Mouse (Mus musculus) T-helper 2 cell (primary cell): Measurements from ENCODE around the gene Dnmbp.

Experiments
- in situ Hi-C: fragments of 300-600 bp; cut with MboI, MseI; formaldehyde crosslinking; loops from one replicate; pipeline ENCODE4 v1.15.1; 2025; ENCODE audit warnings: high pct_unique_total_duplicates

Dnmbp gene

DNA sequence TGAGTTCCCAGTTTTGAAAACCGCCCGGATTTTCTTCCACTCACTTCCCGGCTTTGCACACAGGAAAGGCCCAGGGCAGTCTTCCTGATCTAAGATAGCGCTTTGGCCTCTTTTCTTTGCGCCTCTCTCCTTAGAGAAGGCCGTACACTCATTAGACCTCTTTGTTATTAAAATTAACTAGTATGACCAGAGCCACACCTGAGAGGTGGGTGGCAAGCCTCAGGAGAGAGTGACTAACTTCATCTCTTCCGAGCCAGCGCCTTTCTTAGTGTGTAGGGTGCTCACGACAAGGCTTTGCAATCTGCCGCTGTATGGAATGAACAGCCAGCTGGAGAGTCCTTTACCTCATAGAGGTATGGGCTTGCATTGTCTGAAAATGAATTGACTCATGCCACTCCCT lies 136.1 kb downstream of the Dnmbp start:
- in situ Hi-C loops = no loop called here

DNA sequence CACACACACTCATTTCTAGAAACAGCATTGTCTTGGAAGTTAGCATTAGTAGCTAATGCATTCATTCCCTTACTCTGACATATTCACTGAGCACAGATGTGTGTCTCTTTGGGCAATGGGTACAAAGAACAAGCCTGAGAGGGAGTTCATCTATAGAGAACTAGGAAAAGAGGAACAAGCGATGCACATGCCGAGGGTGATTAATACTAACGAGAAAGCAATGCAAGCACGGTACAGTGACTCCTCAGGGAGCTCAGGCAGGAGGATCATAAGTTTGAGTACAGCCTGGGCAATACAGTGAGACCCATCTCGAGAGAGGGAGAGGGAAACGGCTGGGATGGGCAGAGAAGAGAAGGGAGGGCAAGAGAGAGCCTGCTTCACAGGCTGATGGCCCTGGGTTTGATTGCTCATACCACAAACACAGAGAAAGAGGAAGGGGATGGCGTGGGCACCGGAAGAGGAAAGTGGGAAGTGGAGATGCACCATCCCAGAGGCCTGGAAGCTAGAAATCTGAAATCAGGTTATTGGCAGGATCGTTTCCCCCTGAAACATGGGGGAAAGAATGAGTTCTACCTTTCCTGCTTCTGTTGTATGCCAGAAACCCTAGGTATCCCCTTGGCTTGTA lies 138.5 kb downstream of the Dnmbp start:
- in situ Hi-C loops = no loop called here

- in situ Hi-C loops = no loop called here
Measured at GRCm38 (mm10) chr19:43797216-43797615, 142.8 kb downstream of the Dnmbp start.
